Mouse (Mus musculus) erythroblast, adult 5-6 weeks (primary cell): Measurements from ENCODE around the gene Gm11939. TPM values are rescaled to one million over a fixed set of nuclear protein-coding genes. Genes with fewer than 3 reads are reported as not detected.
"Not testable (repeated sequence)": the region's sequence is repeated elsewhere in the genome, so short reads cannot be mapped to it uniquely, and the experiment has no call there.

Experiments
- ATAC-seq: replicated peaks from 2 replicates; pipeline ENCODE4 v1.8.0; 2016; ENCODE audit warnings: moderate number of reproducible peaks, mild to moderate bottlenecking, moderate TSS enrichment, inconsistent platforms; ENCODE audit not compliant: poor library complexity, low FRiP score, severe bottlenecking
- total RNA-seq, 2 experiments: library from RNA; stranded (forward) in 1 of 2; stranded (reverse) in 1 of 2; fragments of 150-400 nt in 1 of 2; fragments of 200-764, 138-1000 nt in 1 of 2; gene quantifications; 2 replicates each; pipeline versions ENCODE4 v1.2.3 to v1.2.4; 2015 to 2017; ENCODE audit warnings: low replicate concordance in 2 of 2

Gene Gm11939
- total RNA-seq (2015; ENCODE audit: low replicate concordance) (not detected in 2 replicates), total RNA-seq (2017; ENCODE audit: low replicate concordance) (not detected in 2 replicates)

DNA sequence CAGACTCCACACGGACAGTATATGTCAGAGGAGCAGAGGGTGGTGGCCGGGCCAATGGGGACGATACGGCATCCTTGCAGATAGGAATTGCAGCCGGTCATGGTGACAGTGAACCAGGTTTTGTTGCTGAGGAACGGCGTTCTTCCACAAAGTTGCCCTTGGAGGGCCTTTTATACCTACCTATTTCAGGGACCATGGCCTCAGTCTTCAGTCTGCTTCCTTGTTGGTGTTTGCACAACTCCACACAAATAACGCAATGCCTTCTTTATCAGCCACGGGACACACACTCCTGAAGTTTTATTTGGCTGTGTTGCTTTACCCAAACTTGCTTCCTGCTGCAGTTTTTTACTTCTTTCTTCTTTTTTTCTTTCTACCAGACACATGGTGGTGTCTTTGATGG, at the start of gene Gm11939:
Gm11939 (minus strand) TSS at position 101 of the 400 bp plus-strand sequence.
- no peak for ATAC-seq

DNA sequence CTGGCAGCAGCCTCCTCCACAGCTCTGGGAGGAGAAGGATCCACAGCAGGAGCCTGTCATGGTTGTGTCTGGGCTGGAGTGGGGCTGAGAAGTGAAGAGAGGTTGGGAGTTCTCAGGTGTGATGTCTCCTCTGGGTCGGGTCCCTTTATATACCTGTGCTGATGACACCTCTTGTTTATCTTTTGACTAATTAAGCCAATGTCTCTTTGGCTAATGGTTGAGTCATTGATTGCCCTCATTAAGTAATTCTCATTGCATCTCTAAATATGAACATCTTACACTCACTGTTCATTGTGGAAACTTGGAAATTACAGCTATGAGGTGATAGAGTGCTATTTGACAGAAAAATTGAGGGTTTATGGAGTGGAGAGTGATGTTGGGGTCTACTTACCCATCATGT, 43.9 kb upstream of the Gm11939 start, which contains the start of gene Gm11938:
Gm11938 (minus strand) TSS at position 101 of the 400 bp plus-strand sequence.
- not testable (repeated sequence) for ATAC-seq

DNA sequence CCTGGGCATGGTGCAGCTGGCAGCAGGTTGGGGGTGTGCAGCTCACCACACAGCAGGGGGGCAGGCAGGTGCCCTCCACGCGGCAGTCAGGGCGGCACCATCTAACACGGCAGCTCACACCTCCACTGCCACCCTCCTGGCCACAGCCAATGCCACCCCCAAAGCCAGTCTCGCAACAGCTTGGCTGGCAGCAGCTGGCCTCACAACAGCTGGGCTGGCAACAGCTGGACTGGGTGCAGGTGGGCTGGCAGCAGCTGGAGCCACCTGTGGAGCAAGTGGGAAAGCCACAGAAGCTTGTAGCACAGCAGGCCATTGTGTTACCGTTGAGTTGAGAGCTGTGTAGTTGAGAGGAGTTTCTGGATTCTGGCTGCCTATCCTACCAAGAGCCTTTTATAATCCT, 38.5 kb upstream of the Gm11939 start, which contains the start of gene Krtap9-3:
Krtap9-3 (minus strand) TSS at position 364 of the 400 bp plus-strand sequence.
- ATAC-seq = not testable (repeated sequence)

DNA sequence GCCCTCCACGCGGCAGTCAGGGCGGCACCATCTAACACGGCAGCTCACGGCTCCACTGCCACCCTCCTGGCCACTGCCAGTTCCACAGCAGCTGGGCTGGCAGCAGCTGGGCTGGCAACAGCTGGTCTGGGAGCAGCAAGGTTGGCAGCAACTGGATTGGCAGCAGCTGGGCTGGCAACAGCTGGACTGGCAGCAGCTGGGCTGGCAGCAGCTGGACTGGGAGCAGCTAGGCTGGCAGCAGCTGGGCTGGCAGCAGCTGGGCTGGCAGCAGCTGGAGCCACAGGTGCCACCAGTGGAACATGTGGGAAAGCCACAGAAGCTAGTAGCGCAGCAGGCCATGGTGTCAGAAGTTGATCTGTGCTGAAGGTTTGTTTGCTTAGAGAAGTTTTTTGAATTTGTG, 31.7 kb upstream of the Gm11939 start, which contains the start of gene Krtap1-3:
Krtap1-3 (minus strand) TSS at position 359 of the 400 bp plus-strand sequence.
- ATAC-seq = no peak

DNA sequence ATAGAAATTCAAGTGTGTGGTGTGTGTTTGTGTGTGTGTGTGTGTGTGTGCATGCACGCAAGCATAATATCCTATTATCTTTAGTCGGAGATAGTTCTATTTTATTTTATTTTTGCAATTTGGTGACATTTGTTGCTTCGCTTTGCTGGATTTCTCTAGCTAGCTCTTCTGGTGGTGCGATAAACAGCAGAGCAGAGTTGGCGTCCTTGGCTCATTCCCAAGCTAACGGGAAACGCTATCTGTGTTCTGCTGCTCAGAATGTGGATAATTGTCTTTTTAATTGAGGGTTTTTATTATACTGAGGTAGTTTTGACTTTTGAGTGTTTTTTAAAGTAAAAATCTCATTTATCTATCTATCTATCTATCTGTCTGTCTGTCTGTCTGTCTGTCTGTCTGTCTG, 25.8 kb upstream of the Gm11939 start:
- ATAC-seq = no peak

DNA sequence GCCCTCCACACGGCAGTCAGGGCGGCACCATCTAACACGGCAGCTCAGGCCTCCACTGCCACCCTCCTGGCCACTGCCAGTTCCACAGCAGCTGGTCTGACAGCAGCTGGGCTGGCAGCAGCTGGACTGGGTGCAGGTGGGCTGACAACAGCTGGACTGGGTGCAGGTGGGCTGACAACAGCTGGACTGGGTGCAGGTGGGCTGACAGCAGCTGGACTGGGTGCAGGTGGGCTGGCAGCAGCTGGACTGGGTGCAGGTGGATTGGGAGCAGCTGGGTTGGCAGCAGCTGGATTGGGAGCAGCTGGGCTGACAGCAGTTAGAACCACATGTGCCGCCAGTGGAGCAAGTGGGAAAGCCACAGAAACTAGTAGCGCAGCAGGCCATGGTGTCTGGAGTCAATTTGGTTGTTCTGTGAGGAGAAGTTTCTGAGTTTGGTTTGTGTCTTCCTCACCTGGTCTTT, 24.0 kb upstream of the Gm11939 start, which contains the start of gene Krtap1-4:
Krtap1-4 (minus strand) TSS at position 410 of the 460 bp plus-strand sequence.
- no peak for ATAC-seq

DNA sequence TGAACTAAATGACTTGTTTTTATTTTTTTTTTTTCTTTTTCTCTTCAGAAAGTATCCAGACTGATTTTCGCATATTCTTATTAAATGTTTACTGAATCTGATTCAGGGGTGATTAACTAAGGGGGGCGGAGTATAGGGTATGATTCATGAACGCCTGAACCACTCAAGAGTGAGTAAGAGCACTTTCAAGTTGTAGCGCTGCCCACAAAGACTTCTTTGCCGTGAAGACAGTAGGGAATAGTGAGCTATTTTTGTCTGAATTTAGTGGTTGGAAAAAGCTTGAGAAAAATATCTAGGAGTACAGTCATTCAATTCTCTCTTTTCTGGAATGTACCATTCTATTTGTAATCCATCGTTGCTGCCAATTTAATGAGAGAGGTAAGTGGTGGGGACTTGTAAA, 22.3 kb upstream of the Gm11939 start:
- ATAC-seq = no peak

DNA sequence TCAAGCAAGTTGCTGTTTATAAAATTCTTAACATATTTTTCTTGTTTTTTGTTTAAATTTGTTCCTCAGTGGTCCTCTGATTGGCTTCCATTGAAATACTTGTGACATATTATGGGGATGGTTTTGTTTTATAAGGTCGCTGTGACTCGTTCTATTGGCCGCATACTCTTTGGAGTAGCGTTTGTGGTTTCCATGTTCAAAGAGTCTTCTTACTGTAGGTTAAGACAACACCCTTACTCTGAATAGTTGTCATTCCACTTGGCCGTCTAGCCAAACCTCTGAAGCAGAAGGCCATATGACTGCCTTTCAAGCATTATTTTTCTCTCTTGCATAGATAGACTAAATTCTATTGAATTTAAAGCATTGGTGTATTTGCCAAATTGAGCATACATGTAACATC, 21.8 kb upstream of the Gm11939 start:
- no peak for ATAC-seq

DNA sequence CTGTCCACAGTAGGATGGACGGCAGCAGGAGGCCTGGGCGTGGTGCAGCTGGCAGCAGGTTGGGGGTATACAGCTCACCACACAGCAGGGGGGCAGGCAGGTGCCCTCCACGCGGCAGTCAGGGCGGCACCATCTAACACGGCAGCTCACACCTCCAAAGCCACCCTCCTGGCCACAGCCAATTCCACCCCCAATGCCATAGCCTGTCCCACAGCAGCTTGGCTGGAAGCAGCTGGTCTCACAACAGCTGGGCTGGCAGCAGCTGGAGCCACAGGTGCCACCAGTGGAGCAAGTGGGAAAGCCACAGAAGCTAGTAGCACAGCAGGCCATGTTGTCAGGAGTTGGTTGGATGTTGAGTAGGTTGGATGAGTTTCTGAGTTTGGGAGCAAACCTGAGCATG, 21.4 kb upstream of the Gm11939 start, which contains the start of gene Krtap1-5:
Krtap1-5 (minus strand) TSS at position 381 of the 400 bp plus-strand sequence.
- ATAC-seq = no peak

DNA sequence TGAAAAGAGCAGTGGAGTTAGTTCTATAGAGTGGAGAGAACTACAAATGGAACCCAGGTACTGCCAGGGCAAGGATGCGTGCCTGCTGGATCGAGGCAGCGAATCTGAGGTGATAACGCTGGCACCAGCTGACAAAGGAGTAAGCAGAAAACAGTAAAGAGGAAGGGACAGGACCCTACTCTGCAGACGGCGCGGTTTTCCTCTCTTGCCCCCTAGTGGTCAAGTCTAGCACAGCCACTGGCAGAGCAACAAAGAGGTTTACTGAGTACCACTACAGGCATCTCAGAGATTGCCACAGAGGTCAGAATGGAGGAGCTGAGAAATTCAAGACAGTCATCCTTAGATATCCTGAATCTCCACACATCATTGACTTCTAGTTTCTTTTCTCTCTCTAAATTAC, 14.8 kb upstream of the Gm11939 start:
- peak; percentile 70 for ATAC-seq

DNA sequence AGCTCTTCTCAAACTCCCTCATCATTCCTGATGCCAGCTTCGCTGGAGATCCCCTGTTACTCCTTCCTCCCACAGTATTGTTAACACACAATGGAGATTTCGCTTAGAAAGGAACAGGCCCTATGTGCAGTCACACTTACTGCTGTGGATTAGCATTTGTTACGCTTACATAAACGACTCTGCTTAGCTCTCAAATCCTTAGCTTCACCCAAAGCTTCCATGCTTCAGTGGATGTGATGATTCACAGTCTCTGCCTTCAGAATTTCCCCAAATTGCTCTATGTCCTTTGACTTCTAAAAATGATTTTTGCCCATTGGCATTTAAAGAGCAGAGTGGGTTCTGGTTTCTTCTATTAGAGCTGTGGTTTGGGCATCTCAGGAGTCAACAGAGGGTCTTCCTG, 13.9 kb upstream of the Gm11939 start:
- no peak for ATAC-seq

DNA sequence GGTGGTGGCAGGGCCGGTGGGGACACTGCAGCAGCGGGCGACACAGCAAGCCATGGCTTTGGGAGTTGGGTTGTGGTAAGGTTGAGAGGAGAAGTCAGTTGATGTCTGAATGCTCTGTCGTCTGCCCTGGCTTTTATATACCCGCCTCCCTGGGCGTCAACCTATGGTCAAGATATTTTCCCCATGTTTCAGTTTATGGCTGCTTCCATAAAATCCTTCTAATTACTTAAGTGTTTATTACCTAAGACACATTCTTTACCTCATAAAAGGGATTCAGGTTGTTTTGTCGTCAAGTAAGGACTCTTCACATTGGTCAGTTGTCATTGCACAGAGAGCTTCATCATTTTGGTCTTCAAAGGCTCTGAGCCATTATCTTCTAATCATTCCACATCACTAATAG, 7.3 kb upstream of the Gm11939 start, which contains the start of gene Krtap3-1:
Krtap3-1 (minus strand) TSS at position 101 of the 400 bp plus-strand sequence.
- no peak for ATAC-seq

DNA sequence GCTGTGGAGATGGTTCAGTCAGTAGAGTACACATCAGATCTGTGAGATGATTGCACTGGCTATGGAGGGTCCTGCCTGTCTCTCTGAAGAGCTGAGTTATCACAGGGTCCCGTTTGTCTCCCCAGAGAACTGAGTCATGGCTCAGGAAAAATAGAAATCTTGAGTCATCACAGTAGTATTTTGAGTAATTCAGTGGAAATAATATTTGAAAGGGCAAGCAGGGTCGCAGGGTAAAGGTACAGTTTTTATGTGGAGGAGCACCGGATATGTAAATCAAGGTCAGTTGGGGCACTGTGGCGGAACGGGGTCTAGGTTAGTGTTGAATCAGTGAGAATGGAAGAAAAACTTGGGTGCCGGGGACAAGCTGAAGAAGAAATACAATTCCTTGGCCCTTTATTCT, 3.3 kb upstream of the Gm11939 start:
- ATAC-seq = no peak

DNA sequence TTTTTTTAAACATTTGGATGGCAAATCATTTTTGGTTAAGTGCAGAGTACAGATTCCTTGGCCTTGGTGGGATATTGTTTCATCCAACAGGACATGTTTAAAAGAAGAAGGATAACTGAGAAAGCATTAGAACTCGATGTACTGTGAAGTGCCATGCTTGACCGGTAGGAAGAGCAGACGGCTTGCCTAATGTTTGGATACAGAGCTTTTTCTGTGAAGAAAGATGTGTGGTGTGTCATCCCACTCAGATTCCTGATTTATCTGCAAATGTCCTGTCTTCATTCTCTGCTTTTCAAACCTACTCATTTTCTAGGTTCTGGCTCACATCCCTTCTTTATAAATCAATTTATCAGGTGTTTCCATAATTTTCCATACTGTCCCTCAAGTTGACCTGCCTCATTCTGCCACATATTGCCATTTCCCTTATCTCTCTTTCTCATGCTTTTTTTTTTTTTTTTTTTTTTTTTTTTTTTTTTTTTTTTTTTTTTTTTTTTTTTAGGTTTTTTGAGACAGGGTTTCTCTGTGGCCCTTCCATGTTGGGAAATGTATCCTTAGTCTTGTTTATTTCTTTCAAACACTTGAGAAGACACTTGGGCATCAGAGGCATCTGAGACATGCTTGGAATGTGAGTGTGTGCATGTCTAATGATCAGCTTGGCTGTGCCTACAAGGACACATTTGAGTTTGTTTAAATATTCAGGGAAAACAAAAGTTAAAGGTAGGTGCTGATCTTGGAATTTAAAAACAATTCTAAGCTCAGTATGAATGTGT, 1.1 kb downstream of the Gm11939 start:
- no peak for ATAC-seq

DNA sequence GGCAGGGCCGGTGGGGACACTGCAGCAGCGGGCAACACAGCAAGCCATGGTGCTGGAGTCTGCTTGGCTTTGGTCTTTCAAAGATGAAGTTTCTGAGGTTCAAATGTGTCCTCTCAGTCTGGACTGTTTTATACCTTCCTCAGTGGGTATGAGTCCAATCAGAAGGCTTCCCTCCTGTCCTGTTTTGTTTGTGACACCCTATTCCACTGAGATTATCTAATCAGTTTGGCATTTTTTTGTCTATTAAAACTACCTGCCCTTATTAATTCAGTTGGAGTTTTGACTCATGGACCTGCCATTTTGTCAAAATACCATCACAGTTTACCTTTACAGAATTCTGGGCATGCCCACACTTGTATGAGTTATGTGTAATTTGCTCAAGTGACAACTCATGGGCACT, 2.5 kb downstream of the Gm11939 start, which contains the start of gene Krtap3-2:
Krtap3-2 (minus strand) TSS at position 101 of the 400 bp plus-strand sequence.
- ATAC-seq = no peak

DNA sequence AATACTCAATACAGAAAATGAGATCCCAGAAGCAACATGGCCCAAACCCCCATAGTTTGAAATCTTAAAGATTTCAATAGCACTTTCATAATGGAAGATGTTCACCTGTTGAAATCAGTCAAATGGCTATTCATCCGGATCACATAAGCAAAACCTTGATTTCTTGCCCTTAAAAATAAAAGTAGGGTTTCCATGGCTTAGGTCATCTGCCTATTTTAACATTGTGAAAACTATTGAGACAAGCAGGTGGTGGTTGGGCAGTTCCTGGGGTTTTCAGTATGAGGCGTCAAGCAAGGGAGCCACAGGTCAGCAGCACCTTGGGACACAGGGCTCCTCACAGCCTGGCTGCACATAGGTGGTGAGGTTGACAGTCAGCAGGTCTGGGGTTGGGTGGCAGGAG, 3.1 kb downstream of the Gm11939 start:
- no peak for ATAC-seq

DNA sequence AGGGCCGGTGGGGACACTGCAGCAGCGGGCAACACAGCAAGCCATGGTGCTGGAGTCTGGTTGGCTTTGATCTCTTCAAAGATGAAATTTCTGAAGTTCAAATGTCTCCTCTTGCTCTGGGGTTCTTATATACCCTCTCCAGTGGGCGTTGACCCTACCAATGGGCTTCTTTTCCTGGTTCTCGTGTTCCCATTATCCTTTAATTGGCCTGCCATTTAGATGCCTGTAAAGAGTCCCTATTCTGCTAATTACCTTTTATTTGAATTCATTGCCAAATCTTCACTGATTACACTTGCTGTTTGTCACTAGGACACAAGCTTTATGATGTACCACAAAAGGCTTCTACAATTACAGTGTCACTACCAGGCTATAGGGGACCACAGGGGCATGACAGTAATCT, 8.5 kb downstream of the Gm11939 start, which contains the start of gene Krtap3-3:
Krtap3-3 (minus strand) TSS at position 101 of the 400 bp plus-strand sequence.
- no peak for ATAC-seq

DNA sequence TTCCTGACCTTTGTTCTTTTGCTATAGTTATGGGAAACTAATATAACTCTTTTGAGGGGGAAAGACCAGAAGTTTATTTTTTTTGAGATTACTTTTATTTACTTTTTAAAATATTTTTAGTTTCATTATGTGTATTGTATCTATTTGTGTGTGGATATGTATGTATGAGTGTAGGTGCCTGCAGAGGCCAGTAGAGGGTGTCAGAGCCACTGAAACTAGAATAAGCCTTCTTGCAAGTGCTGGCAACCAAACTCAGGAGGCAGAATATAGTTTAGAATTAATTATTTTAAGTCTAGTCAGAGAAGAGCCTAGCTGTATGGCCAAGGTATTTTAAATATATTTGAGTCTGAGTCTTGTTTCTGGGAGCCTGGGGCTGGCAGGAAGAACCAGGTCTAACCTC, 11.4 kb downstream of the Gm11939 start:
- no peak for ATAC-seq

DNA sequence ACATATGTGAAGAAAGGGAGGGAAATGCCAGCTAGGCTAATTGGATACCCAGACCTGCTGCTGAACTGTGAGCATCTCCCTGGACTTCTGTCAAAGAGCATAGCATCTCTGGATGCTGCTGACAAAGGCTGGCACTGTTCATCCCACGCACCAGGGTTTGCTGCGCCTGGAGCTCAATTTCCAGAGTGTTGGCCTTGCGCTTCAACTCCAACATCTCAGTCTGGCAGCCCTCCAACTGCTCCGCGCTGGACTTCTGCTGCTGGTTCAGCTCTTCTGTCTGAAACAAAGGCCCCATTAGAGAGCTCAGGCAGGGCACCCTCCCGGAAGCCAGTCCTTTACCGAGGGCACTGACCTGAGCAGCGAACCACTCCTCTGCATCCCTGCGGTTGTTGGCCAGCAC, 19.5 kb downstream of the Gm11939 start:
- no peak for ATAC-seq

DNA sequence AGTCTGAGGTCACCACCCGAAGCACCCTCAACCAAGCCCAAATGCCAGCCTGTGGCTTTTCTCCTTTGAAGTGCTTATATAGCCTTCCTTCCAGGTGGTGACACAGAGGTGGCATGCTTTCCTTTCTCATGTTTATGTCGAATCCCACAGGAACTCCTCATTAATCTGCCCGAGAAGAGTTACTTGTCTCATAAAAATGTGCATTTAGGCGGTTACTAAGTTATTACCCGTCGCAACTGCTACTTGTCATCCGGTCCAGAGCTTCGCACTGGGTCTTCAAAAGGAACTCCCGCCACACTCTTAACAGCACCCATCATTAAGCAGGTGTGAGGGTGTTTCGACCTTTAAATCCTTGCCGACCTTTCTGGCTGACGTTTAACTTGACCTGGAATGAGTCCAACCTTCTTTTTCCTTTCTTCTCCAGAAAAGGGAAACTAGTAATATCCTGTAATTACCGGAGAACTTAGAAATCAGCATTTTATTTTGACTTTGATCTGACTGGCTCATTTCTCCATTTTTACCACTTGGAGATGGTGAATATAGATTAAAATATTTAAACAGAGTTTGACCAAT, 37.9 kb downstream of the Gm11939 start, which contains the start of gene Krt39:
Krt39 (minus strand) TSS at position 51 of the 573 bp plus-strand sequence.
- ATAC-seq = no peak
